Mouse (Mus musculus) lung, postnatal 0 days (tissue): ENCODE measurements around the gene Arhgef10l. TPM values are rescaled to one million over a fixed set of nuclear protein-coding genes. Genes with fewer than 3 reads are reported as not detected.

Experiments
- ATAC-seq: fragments of 200-750 bp; cut with Nextera tagmentation; 2 replicates; pipeline ENCODE4 v1.8.0; 2017; ENCODE audit warnings: moderate library complexity
- DNase-seq: peaks from one replicate; pipeline ENCODE4 v3.0.0-alpha.2; 2016; ENCODE audit warnings: low spot score
- H3K27ac ChIP-seq: fragments of 300-500 bp; sonication (generic); 2 replicates; pipeline ENCODE4 v1.5.1; 2014; ENCODE audit warnings: antibody characterized with exemption, mild to moderate bottlenecking, low read length, mixed read lengths
- H3K27me3 ChIP-seq: fragments of 300-500 bp; sonication (generic); replicated peaks from 2 replicates; pipeline ENCODE4 v1.6.1; 2014; ENCODE audit warnings: low read length, mixed read lengths; ENCODE audit not compliant: insufficient read depth
- H3K36me3 ChIP-seq: fragments of 300-500 bp; sonication (generic); 2 replicates; pipeline ENCODE4 v1.6.1; 2014; ENCODE audit warnings: low read length, mixed read lengths; ENCODE audit not compliant: insufficient read depth
- H3K4me1 ChIP-seq: fragments of 300-500 bp; sonication (generic); 2 replicates; pipeline ENCODE4 v1.6.1; 2014; ENCODE audit warnings: antibody characterized with exemption, low read depth, low read length, mixed read lengths; ENCODE audit not compliant: insufficient read depth
- H3K4me2 ChIP-seq: fragments of 300-500 bp; sonication (generic); replicated peaks from 2 replicates; pipeline ENCODE4 v1.6.1; 2014; ENCODE audit warnings: low read depth, mild to moderate bottlenecking, low read length, moderate library complexity, mixed read lengths
- H3K4me3 ChIP-seq: fragments of 300-500 bp; sonication (generic); 2 replicates; pipeline ENCODE4 v1.5.1; 2014; ENCODE audit warnings: low read depth, low read length
- H3K9ac ChIP-seq: fragments of 300-500 bp; sonication (generic); replicated peaks from 2 replicates; pipeline ENCODE4 v1.6.1; 2014; ENCODE audit warnings: low read depth, mild to moderate bottlenecking
- H3K9me3 ChIP-seq: fragments of 300-500 bp; sonication (generic); 2 replicates; pipeline ENCODE4 v1.6.1; 2016; ENCODE audit warnings: low read length, mixed read lengths
- CTCF ChIP-seq: IDR thresholded peaks from 2 replicates; pipeline ENCODE4 v1.5.1; 2016; ENCODE audit warnings: antibody characterized with exemption, mild to moderate bottlenecking
- EP300 ChIP-seq: IDR thresholded peaks from 2 replicates; pipeline ENCODE4 v1.6.1; 2016; ENCODE audit warnings: antibody characterized with exemption, mild to moderate bottlenecking, control low read depth
- WGBS: fragments of 180-500 bp; shearing (Covaris S2); extraction: QIAGEN DNeasy Blood & Tissue Kit; methylation state at CpG from one replicate; pipeline ENCODE4 v1.1.7; 2014; 5-methylcytosine and 5-hydroxymethylcytosine counted together
- polyA plus RNA-seq: library from polyadenylated mRNA; unstranded; fragments of >200 nt; fragmentation: Nextera tagmentation; extraction: Ambion mirVana; gene quantifications from 2 replicates; pipeline ENCODE4 v1.2.1, GENCODE M21; 2015

Gene Arhgef10l
- polyA plus RNA-seq, 1 experiment from 2014 or later = 9.3 TPM

DNA sequence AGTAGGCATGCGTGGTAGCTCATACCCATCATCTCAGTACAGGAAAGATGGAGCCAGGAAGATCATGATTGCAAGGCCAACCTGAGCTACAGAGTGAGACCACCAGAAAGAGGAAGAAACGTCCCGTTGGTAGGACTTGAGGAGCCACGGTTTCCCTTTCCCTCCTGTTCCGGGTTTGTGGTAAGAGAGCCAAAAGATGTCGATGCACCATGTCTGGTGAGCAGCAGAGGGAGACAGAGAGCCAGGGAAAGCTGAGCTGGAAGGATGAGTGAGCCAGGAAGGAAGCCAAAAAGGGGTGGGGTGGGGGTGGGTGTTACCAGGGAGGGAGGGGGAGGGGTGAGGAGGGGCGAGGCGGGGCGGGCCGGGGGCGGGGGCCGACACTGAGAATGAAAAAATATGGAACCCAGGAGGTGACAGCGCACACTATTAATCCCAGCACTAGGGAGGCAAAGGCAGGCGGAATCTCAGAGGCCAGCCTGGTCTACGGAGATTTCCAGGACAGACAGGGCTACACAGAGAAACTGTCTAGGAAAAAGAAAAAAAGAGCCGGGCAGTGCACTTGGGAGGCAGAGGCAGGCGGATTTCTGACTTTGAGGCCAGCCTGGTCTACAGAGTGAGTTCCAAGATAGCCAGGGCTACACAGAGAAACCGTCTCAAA, 14.0 kb upstream of the Arhgef10l start:
- 0 out of 2 replicates have a peak, but pooled peaks cover 5% of the 10 kb centered on the region for H3K4me1 ChIP-seq
- ATAC-seq (peak; percentile 51), DNase-seq (peak; percentile 92)
- WGBS = 24% methylated on average over 13 of the region's 18 CpGs
- H3K36me3 ChIP-seq = no peaks in the 10 kb centered on the region
- H3K9me3 ChIP-seq = no peaks in the 10 kb centered on the region
- no peaks in the 10 kb centered on the region for H3K27me3 ChIP-seq
- no peak overlapping the region for H3K9ac ChIP-seq
- H3K27ac ChIP-seq = no peak overlapping the region
- TF ChIP-seq CTCF (peak; percentile 88), EP300 (no peak)
- no peak overlapping the region; the same call in 1 of the 2 replicates for H3K4me2 ChIP-seq
- no peak overlapping the region for H3K4me3 ChIP-seq

DNA sequence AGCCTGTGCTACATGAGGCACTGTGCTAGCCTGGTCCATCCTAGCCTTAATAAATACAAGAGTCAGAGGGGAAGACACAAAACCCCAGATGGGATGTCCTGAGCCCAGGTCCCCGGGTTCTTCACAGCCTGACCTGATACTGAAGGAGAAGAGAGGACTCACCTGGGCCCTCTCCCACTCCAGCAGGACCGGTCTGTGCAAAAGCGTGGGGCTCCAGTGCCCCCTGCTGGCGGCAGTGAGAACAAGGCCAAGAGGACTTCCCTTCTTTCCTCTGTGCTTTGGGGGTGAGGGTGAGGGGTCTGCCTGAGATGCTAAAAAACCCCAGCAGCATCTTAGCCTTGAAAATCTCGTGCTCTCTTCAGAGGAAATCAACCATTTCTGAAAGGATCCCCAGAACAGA, 13.2 kb upstream of the Arhgef10l start:
- Histone ChIP-seq H3K4me3 (no peak overlapping the region), H3K27me3 (no peaks in the 10 kb centered on the region), H3K4me2 (no peak overlapping the region), H3K36me3 (no peaks in the 10 kb centered on the region), H3K4me1 (no peaks in the 10 kb centered on the region), H3K9ac (no peak overlapping the region), H3K27ac (no peak overlapping the region), H3K9me3 (no peaks in the 10 kb centered on the region)
- no peak for ATAC-seq
- TF ChIP-seq EP300 (no peak), CTCF (peak; percentile 77)
- peak; percentile 42 for DNase-seq
- WGBS = 11% methylated on average over 5 of the region's 5 CpGs

DNA sequence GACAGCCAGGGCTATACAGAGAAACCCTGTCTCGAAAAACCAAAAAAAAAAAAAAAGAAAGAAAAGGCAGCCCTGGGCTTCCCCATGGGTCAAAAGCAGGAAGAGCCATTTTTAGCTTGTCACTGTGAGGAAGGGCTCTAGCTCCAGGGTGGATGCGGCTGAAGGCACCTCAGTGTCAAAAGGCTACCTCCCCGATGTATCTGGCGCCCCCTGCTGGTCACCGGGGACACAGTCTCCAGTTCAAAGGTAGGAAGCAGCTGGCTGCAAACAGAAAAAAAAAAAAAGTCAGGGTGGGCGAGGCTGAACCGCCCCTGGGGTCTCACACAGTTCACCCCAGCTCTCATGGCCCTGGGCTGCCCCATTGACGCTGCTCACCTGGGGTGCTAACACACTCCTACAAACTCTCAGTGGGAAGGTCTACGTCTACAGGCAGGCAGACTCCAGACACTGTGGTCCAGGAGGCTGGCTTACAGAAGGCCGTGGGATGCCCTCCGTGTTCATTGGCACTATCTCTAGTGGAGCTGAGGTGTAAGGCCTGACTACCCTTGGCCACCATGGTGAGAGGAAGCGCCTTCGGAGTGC, 8.6 kb upstream of the Arhgef10l start:
- 35% methylated on average over 12 of the region's 13 CpGs for WGBS
- H3K4me2 ChIP-seq = no peak overlapping the region

DNA sequence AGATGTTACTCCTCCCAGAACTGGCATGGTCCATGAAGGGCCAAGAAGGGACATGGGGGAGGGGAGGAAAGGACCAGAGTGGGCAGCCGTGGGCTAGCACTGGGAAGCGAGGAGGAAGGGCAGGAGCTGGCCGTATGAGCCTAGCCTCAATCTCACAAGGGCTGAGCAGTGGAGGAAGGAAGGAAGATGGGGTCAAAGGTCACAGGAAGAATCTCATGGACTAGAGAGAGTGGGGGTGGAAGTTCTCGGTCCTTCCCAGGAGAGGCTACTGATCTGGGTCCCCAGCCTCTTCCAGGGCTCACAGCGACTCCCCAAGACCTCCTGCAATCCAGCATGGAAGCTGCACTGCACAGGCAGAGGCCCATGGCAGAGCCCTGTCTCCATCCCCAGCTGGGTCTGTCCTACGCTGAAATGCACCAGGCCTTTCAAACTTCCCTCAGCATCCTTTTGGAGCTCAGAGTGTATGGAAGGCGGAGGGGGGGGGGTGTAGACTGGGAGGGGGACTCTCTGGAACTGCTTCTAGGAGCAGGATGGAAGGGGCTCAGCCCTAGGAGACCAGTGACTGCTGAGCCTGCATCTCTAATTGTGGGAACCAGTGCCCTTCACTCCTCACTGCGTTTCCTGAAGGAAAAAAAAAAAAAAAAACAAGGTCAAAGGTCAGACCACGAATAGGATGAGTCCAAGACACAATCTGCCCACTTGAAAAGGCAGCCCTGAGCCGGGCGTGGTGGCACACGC, 7.9 kb upstream of the Arhgef10l start:
- DNase-seq = no peak
- TF ChIP-seq CTCF = no peak
- no peak for TF ChIP-seq EP300
- no peak overlapping the region for H3K27ac ChIP-seq
- H3K27me3 ChIP-seq = no peaks in the 10 kb centered on the region
- H3K9me3 ChIP-seq = no peaks in the 10 kb centered on the region
- H3K36me3 ChIP-seq = no peaks in the 10 kb centered on the region
- no peak overlapping the region for H3K9ac ChIP-seq
- H3K4me1 ChIP-seq = no peaks in the 10 kb centered on the region
- ATAC-seq = peak; percentile 28
- no peak overlapping the region for H3K4me3 ChIP-seq
- no peak overlapping the region for H3K4me2 ChIP-seq
- 60% methylated on average over 12 of the region's 12 CpGs for WGBS

More for the DNA sequence above, 8.6 kb upstream of the Arhgef10l start:
- Histone ChIP-seq H3K4me1 (no peaks in the 10 kb centered on the region), H3K27ac (no peak overlapping the region), H3K27me3 (no peaks in the 10 kb centered on the region), H3K9me3 (no peaks in the 10 kb centered on the region), H3K36me3 (no peaks in the 10 kb centered on the region), H3K4me3 (no peak overlapping the region), H3K9ac (no peak overlapping the region)
- ATAC-seq (peak; percentile 74), DNase-seq (peak; percentile 88)
- no peak for TF ChIP-seq EP300
- TF ChIP-seq CTCF = peak; percentile 93

DNA sequence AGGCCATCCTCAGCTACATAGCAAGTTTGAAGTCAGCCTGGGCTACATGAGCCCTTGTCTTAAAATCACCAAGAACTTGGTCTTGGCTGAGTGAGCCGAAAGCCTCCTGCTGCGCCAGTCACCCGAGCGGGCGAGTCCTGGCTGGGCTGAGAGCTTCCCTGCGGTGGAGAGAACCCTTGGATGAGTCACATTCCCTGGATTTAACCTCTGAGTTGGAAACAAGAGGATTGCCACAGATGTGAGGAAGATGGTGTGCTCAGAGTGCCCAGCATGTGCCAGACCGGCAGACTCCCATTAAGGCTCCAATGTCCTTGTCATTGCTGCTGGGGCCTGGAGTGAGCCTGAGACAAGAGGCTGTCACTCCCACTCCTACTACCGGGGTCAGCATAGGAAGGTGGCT, 2.0 kb upstream of the Arhgef10l start:
- no peak for ATAC-seq
- 79% methylated on average over 8 of the region's 8 CpGs for WGBS
- H3K27me3 ChIP-seq = no peaks in the 10 kb centered on the region

DNA sequence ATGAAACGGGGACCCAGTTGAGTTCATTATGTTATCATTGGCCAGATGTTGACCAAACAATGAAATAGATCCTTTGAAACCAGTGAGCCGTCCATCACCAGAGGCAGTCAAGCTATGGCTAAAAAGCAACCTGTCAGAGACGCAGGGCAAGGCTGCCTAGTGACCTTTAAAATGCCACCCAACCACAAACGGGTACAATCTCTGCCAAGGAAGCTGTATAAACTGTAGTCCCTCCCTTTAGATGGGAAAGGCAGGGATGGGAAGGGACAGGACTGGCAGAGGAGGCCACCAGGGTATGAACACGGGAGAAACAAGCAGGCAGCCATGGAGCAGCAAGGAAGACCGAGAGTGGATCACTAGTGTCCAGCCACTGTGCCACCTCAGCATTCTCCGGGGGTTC, 759 bp downstream of the Arhgef10l start:
- H3K36me3 ChIP-seq = no peaks in the 10 kb centered on the region
- 0 out of 2 replicates have a peak overlapping the region, but pooled peaks have one; percentile 14 for H3K4me2 ChIP-seq
- H3K9me3 ChIP-seq = no peaks in the 10 kb centered on the region
- H3K27me3 ChIP-seq = no peaks in the 10 kb centered on the region
- H3K27ac ChIP-seq = no peak overlapping the region
- TF ChIP-seq EP300 (no peak), CTCF (no peak)
- peaks cover 24% of the 10 kb centered on the region for H3K4me1 ChIP-seq
- DNase-seq (no peak), ATAC-seq (no peak)
- no peak overlapping the region for H3K9ac ChIP-seq
- 69% methylated on average over 7 of the region's 7 CpGs for WGBS
- no peak overlapping the region for H3K4me3 ChIP-seq

More for the DNA sequence above, 2.0 kb upstream of the Arhgef10l start:
- DNase-seq = no peak
- TF ChIP-seq CTCF (no peak), EP300 (no peak)
- H3K27ac ChIP-seq = no peak overlapping the region
- H3K36me3 ChIP-seq = no peaks in the 10 kb centered on the region
- no peak overlapping the region for H3K4me3 ChIP-seq
- peaks cover 9% of the 10 kb centered on the region for H3K4me1 ChIP-seq
- H3K4me2 ChIP-seq = no peak overlapping the region
- H3K9me3 ChIP-seq = no peaks in the 10 kb centered on the region
- no peak overlapping the region for H3K9ac ChIP-seq
